Mouse (Mus musculus) embryonic facial prominence, embryonic 12.5 days (tissue): ENCODE results near the gene Hist1h2br. TPM values are rescaled to one million over a fixed set of nuclear protein-coding genes. Genes with fewer than 3 reads are reported as not detected.
A peak's percentile ranks its signal among the peaks of the same experiment; 100 is the strongest.
"Not testable (repeated sequence)": the region's sequence is repeated elsewhere in the genome, so short reads cannot be mapped to it uniquely, and the experiment has no call there.

Source experiments
- ATAC-seq: fragments of 200-750 bp; cut with Nextera tagmentation; 2 replicates; pipeline ENCODE4 v1.8.0; 2017; ENCODE audit not compliant: insufficient number of reproducible peaks, insufficient read depth, low FRiP score, low TSS enrichment
- H3K27ac ChIP-seq: fragments of 300-500 bp; sonication (generic); 2 replicates; pipeline ENCODE4 v1.5.1; 2016; ENCODE audit warnings: mild to moderate bottlenecking
- H3K27me3 ChIP-seq: fragments of 300-500 bp; sonication (generic); 2 replicates; pipeline ENCODE4 v1.6.1; 2016; ENCODE audit warnings: mild to moderate bottlenecking, moderate library complexity
- H3K36me3 ChIP-seq: fragments of 300-500 bp; sonication (generic); 2 replicates; pipeline ENCODE4 v1.6.1; 2016; ENCODE audit warnings: mild to moderate bottlenecking
- H3K4me1 ChIP-seq: fragments of 300-500 bp; sonication (generic); 2 replicates; pipeline ENCODE4 v1.6.1; 2016
- H3K4me2 ChIP-seq: fragments of 300-500 bp; sonication (generic); replicated peaks from 2 replicates; pipeline ENCODE4 v1.6.1; 2016; ENCODE audit warnings: mild to moderate bottlenecking, moderate library complexity
- H3K4me3 ChIP-seq: fragments of 300-500 bp; sonication (generic); 2 replicates; pipeline ENCODE4 v1.5.1; 2016; ENCODE audit warnings: mild to moderate bottlenecking
- H3K9ac ChIP-seq: fragments of 300-500 bp; sonication (generic); 2 replicates; pipeline ENCODE4 v1.6.1; 2016; ENCODE audit warnings: mild to moderate bottlenecking, moderate library complexity
- H3K9me3 ChIP-seq: fragments of 300-500 bp; sonication (generic); 2 replicates; pipeline ENCODE4 v1.6.1; 2016; ENCODE audit warnings: mild to moderate bottlenecking, moderate library complexity
- WGBS: fragments of 180-500 bp; shearing (Covaris S2); methylation state at CpG from one replicate; pipeline ENCODE4 v1.1.7; 2016; 5-methylcytosine and 5-hydroxymethylcytosine counted together
- polyA plus RNA-seq: library from polyadenylated mRNA; unstranded; fragments of >200 nt; fragmentation: Nextera tagmentation; extraction: Ambion mirVana; gene quantifications from 2 replicates; pipeline ENCODE4 v1.2.1, GENCODE M21; 2016

The Hist1h2br gene
- polyA plus RNA-seq: 34.0 and 43.6 TPM in 2 replicates

- H3K36me3 ChIP-seq, H3K4me2 ChIP-seq, H3K4me1 ChIP-seq, H3K9me3 ChIP-seq, H3K4me3 ChIP-seq, H3K9ac ChIP-seq, H3K27ac ChIP-seq, H3K27me3 ChIP-seq: not testable (repeated sequence)
- peak; percentile 94 for ATAC-seq
- WGBS: no CpG with 5 or more reads among the region's 24 CpGs
Observed at GRCm38 (mm10) chr13:21833461-21833860, at the start of gene Hist1h2br, which contains the start of gene Hist1h2ap. TSS of gene Hist1h2br (plus strand) at chr13:21833743. TSS of gene Hist1h2ap (minus strand) at chr13:21833507.

DNA sequence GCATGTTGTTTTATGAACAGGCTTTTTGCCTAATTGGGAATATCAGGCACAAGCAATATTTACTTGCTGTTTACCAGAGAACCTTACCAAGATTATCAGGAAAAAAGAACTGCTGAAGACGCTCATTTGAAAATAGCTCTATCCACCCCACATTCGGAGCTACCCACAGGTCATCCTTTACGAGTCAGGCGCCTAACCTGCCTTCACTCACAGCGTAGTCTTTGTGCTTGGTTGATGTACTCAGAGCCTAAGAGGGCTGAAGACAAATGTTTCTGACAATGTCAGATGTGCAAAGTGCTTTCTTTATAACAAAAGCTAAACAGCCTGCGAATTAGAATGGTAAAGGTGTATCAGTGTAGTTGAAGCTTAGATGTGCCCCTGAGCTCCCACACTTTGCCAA is 49.2 kb upstream of the Hist1h2br start:
- 31% methylated on average over 6 of the region's 6 CpGs for WGBS
- Histone ChIP-seq H3K9me3 (no peaks in the 10 kb centered on the region), H3K27ac (peak overlapping the region; percentile 95), H3K36me3 (no peaks in the 10 kb centered on the region), H3K4me1 (peaks cover 23% of the 10 kb centered on the region), H3K27me3 (no peaks in the 10 kb centered on the region), H3K4me3 (0 out of 2 replicates have a peak overlapping the region, but pooled peaks have one; percentile 45), H3K9ac (peak overlapping the region; percentile 30; the same call in 1 of the 2 replicates), H3K4me2 (peak overlapping the region; percentile 49)
- ATAC-seq: no peak

- peak overlapping the region; percentile 36 for H3K4me3 ChIP-seq
- WGBS: 5% methylated on average over 8 of the region's 8 CpGs
Observed at GRCm38 (mm10) chr13:21786189-21786898, 47.2 kb upstream of the Hist1h2br start.

GRCm38 (mm10) chr13:21786899-21787629 is 46.5 kb upstream of the Hist1h2br start, which contains the start of the genes Hist1h2an and Hist1h2bp:
TSS of gene Hist1h2an (minus strand) at chr13:21787218.
TSS of gene Hist1h2bp (plus strand) at chr13:21787461.
- peak within 1 kb of the TSS; percentile 45 for H3K9ac ChIP-seq
- H3K27ac ChIP-seq: peak within 1 kb of the TSS; percentile 91
- not testable (repeated sequence) for H3K36me3 ChIP-seq, H3K27me3 ChIP-seq, H3K9me3 ChIP-seq
- ATAC-seq: peak; percentile 92
- H3K4me2 ChIP-seq: peak within 1 kb of the TSS; percentile 55
- WGBS: under 1% methylated on average over 39 of the region's 63 CpGs
- H3K4me1 ChIP-seq: peaks cover 27% of the 10 kb centered on the region
- peak within 1 kb of the TSS; percentile 36 for H3K4me3 ChIP-seq

More at GRCm38 (mm10) chr13:21786189-21786898, 47.2 kb upstream of the Hist1h2br start:
- no peaks in the 10 kb centered on the region for H3K27me3 ChIP-seq
- ATAC-seq: no peak
- H3K4me1 ChIP-seq: peaks cover 27% of the 10 kb centered on the region
- peak overlapping the region; percentile 91 for H3K27ac ChIP-seq
- no peaks in the 10 kb centered on the region for H3K36me3 ChIP-seq
- H3K9ac ChIP-seq: peak overlapping the region; percentile 45
- peak overlapping the region; percentile 55 for H3K4me2 ChIP-seq
- H3K9me3 ChIP-seq: no peaks in the 10 kb centered on the region

GRCm38 (mm10) chr13:21787760-21788593 is 45.6 kb upstream of the Hist1h2br start:
- peak; percentile 7; the same call in 1 of the 2 replicates for ATAC-seq
- no peaks in the 10 kb centered on the region for H3K27me3 ChIP-seq
- peak overlapping the region; percentile 46 for H3K4me2 ChIP-seq
- no peaks in the 10 kb centered on the region for H3K9me3 ChIP-seq
- peaks cover 27% of the 10 kb centered on the region for H3K4me1 ChIP-seq
- 11% methylated on average over 16 of the region's 21 CpGs for WGBS
- H3K36me3 ChIP-seq: no peaks in the 10 kb centered on the region
- H3K4me3 ChIP-seq: peak overlapping the region; percentile 36
- peak overlapping the region; percentile 88 for H3K27ac ChIP-seq
- 0 out of 2 replicates have a peak overlapping the region, but pooled peaks have one; percentile 38 for H3K9ac ChIP-seq

GRCm38 (mm10) chr13:21789925-21790324 is 43.6 kb upstream of the Hist1h2br start:
- H3K4me1 ChIP-seq: peaks cover 20% of the 10 kb centered on the region
- H3K27me3 ChIP-seq: no peaks in the 10 kb centered on the region
- no peaks in the 10 kb centered on the region for H3K36me3 ChIP-seq
- no peaks in the 10 kb centered on the region for H3K9me3 ChIP-seq
- no peak overlapping the region for H3K4me3 ChIP-seq
- 63% methylated on average over 6 of the region's 6 CpGs for WGBS
- H3K4me2 ChIP-seq: no peak overlapping the region
- H3K27ac ChIP-seq: no peak overlapping the region
- no peak for ATAC-seq
- H3K9ac ChIP-seq: no peak overlapping the region

DNA sequence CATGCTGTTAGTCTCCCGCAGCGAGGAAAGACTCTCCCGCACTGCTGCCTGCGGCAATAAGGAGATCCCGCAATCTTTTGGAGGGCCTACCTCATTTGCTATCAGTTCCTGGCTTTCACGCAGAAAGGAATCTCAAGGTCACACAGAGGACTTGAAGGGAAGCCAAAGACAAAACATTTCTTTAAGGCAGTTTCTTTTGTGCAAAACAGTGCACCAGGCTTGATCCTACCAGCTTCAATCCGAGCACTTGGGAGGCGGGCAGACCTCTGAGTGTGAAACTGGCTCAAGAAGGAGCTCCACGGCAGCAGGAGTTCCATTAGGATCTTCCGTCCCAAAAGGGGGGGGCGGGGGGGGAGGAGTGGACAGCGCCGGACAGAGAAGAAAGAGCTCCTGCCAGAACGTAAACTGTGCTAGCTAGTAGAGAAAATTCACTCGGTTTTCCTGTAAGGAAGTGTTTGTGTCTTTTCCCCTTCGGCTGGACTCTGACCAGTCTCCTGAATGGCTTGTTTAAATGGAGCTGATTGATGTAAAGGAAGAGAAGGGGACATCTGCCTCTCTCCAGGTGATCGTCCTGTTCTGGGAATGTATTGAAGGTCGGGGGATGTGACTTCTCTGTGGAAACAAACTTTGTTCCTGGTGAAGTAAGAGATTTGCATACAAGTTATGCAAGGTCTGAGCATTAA is 42.8 kb upstream of the Hist1h2br start:
- no peak for ATAC-seq
- Histone ChIP-seq H3K27me3 (no peaks in the 10 kb centered on the region), H3K27ac (peak overlapping the region; percentile 3; the same call in 1 of the 2 replicates), H3K4me1 (peaks cover 17% of the 10 kb centered on the region), H3K9me3 (no peaks in the 10 kb centered on the region), H3K4me3 (peak overlapping the region; percentile 23; the same call in 1 of the 2 replicates), H3K4me2 (peak overlapping the region; percentile 36), H3K9ac (peak overlapping the region; percentile 41; the same call in 1 of the 2 replicates), H3K36me3 (no peaks in the 10 kb centered on the region)
- 11% methylated on average over 16 of the region's 18 CpGs for whole genome bisulfite sequencing

- H3K4me2 ChIP-seq: no peak overlapping the region
- no peaks in the 10 kb centered on the region for H3K27me3 ChIP-seq
- no peak overlapping the region for H3K9ac ChIP-seq
- no peaks in the 10 kb centered on the region for H3K9me3 ChIP-seq
- WGBS: 90% methylated on average over 7 of the region's 7 CpGs
- ATAC-seq: no peak
- peaks cover 3% of the 10 kb centered on the region; the same call in 1 of the 2 replicates for H3K4me1 ChIP-seq
- no peak overlapping the region for H3K4me3 ChIP-seq
- no peak overlapping the region for H3K27ac ChIP-seq
- H3K36me3 ChIP-seq: no peaks in the 10 kb centered on the region
Observed at GRCm38 (mm10) chr13:21795584-21795983, 38.0 kb upstream of the Hist1h2br start.

DNA sequence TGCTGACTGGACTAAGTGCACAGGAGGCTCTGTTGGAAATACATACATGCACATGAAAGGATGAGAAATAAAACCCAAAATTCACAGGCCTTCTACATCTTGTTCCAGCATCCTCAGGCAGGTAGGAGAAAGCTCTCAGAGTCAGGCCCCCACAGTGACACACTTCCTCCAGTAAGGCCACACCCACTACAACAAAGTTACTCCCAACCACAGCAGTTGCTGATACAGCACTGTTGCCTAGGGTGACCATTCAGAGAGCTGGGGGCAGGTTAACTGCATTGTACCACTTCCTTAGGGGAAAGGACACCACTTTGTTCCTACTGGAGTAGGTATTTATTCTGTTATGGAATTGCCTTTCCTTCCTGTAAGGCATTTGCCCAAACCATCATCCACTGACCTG is 36.4 kb upstream of the Hist1h2br start:
- ATAC-seq, H3K27me3 ChIP-seq, H3K4me3 ChIP-seq, H3K4me1 ChIP-seq, H3K27ac ChIP-seq, H3K9ac ChIP-seq, H3K36me3 ChIP-seq, H3K4me2 ChIP-seq, H3K9me3 ChIP-seq: not testable (repeated sequence)

- peak; percentile 65; the same call in 1 of the 2 replicates for ATAC-seq
- not testable (repeated sequence) for H3K4me3 ChIP-seq, H3K4me2 ChIP-seq, H3K4me1 ChIP-seq, H3K9ac ChIP-seq, H3K27me3 ChIP-seq, H3K27ac ChIP-seq, H3K9me3 ChIP-seq, H3K36me3 ChIP-seq
- WGBS: no CpG with 5 or more reads among the region's 4 CpGs
Observed at GRCm38 (mm10) chr13:21803058-21803457, 30.5 kb upstream of the Hist1h2br start.

GRCm38 (mm10) chr13:21810073-21810472 is 23.5 kb upstream of the Hist1h2br start, which contains the start of the genes Hist1h2bq and Hist1h2ao:
TSS of gene Hist1h2bq (minus strand) at chr13:21810197.
TSS of gene Hist1h2ao (plus strand) at chr13:21810465.
- H3K9ac ChIP-seq, H3K4me2 ChIP-seq, H3K27ac ChIP-seq, H3K9me3 ChIP-seq, H3K4me3 ChIP-seq, H3K36me3 ChIP-seq, H3K4me1 ChIP-seq, H3K27me3 ChIP-seq: not testable (repeated sequence)
- ATAC-seq: peak; percentile 96
- no CpG with 5 or more reads among the region's 23 CpGs for WGBS
